Mouse (Mus musculus): Measurements from ENCODE around the gene Olfr1393. TPM values are rescaled to one million over a fixed set of nuclear protein-coding genes. Genes with fewer than 3 reads are reported as not detected.
"Not testable (repeated sequence)": the region's sequence is repeated elsewhere in the genome, so short reads cannot be mapped to it uniquely, and the experiment has no call there.

The Olfr1393 gene
- total RNA-seq, 2 experiments from 2014 or later = not detected

- ATAC-seq (replicated peaks; ENCODE audit: low FRiP score, poor library complexity, severe bottlenecking) = not testable (repeated sequence)
Observed at GRCm38 (mm10) chr11:49284982-49285381, 6.9 kb downstream of the Olfr1393 start, which contains the start of gene Olfr1392. TSS of gene Olfr1392 (plus strand) at chr11:49285282.

GRCm38 (mm10) chr11:49287251-49287650, 9.1 kb downstream of the Olfr1393 start:
- ATAC-seq (replicated peaks; ENCODE audit: low FRiP score, poor library complexity, severe bottlenecking) = no peak

- no peak for ATAC-seq (replicated peaks; ENCODE audit: low FRiP score, poor library complexity, severe bottlenecking)
Observed at GRCm38 (mm10) chr11:49292777-49293176, 14.7 kb downstream of the Olfr1393 start.

GRCm38 (mm10) chr11:49304441-49304840, 26.3 kb downstream of the Olfr1393 start, which contains the start of gene Olfr10:
TSS of gene Olfr10 (plus strand) at chr11:49304741.
- no peak for ATAC-seq (replicated peaks; ENCODE audit: low FRiP score, poor library complexity, severe bottlenecking)

- not testable (repeated sequence) for ATAC-seq (replicated peaks; ENCODE audit: low FRiP score, poor library complexity, severe bottlenecking)
Observed at GRCm38 (mm10) chr11:49308547-49308946, 30.4 kb downstream of the Olfr1393 start.

- ATAC-seq (replicated peaks; ENCODE audit: low FRiP score, poor library complexity, severe bottlenecking) = no peak
Observed at GRCm38 (mm10) chr11:49322442-49322841, 44.3 kb downstream of the Olfr1393 start, which contains the start of gene Olfr1391. TSS of gene Olfr1391 (plus strand) at chr11:49322742.

- ATAC-seq (replicated peaks; ENCODE audit: low FRiP score, poor library complexity, severe bottlenecking) = no peak
Observed at GRCm38 (mm10) chr11:49326726-49327125, 48.6 kb downstream of the Olfr1393 start.

GRCm38 (mm10) chr11:49329686-49330085, 51.6 kb downstream of the Olfr1393 start:
- ATAC-seq (replicated peaks; ENCODE audit: low FRiP score, poor library complexity, severe bottlenecking) = no peak

Other genes with a start within 250 kb of the Olfr1393 start
- 21.1 and 35.5 TPM in 2 replicates for gene 9930111J21Rik2, start 227.1 kb upstream of the Olfr1393 start, total RNA-seq (2015; ENCODE audit: low replicate concordance)
- 12.4 and 17.8 TPM in 2 replicates for gene 9930111J21Rik2, start 227.1 kb upstream of the Olfr1393 start, total RNA-seq (2017; ENCODE audit: low replicate concordance)
- 18.2 and 28.2 TPM in 2 replicates for gene Tgtp2, start 214.1 kb upstream of the Olfr1393 start, total RNA-seq (2015; ENCODE audit: low replicate concordance)
- gene Tgtp2, start 214.1 kb upstream of the Olfr1393 start, total RNA-seq (2017; ENCODE audit: low replicate concordance) = 28.4 and 51.8 TPM in 2 replicates
- gene Ifi47, start 201.7 kb upstream of the Olfr1393 start, total RNA-seq (2015; ENCODE audit: low replicate concordance) = 33.2 and 37.5 TPM in 2 replicates
- gene Ifi47, start 201.7 kb upstream of the Olfr1393 start, total RNA-seq (2017; ENCODE audit: low replicate concordance) = 15.9 and 29.4 TPM in 2 replicates
- gene Olfr1396, start 163.4 kb upstream of the Olfr1393 start, total RNA-seq (2015; ENCODE audit: low replicate concordance) = not detected in 2 replicates
- not detected in 2 replicates for gene Olfr1396, start 163.4 kb upstream of the Olfr1393 start, total RNA-seq (2017; ENCODE audit: low replicate concordance)
- gene Olfr1395, start 136.0 kb upstream of the Olfr1393 start, total RNA-seq (2015; ENCODE audit: low replicate concordance) = not detected in 2 replicates
- gene Olfr1395, start 136.0 kb upstream of the Olfr1393 start, total RNA-seq (2017; ENCODE audit: low replicate concordance) = not detected in 2 replicates
- not detected in 2 replicates for gene Olfr1394, start 123.9 kb upstream of the Olfr1393 start, total RNA-seq (2015; ENCODE audit: low replicate concordance)
- gene Olfr1394, start 123.9 kb upstream of the Olfr1393 start, total RNA-seq (2017; ENCODE audit: low replicate concordance) = not detected in 2 replicates
- gene Btnl9, start 91.1 kb upstream of the Olfr1393 start, total RNA-seq (2015; ENCODE audit: low replicate concordance) = 0.84 and 2.3 TPM in 2 replicates
- gene Btnl9, start 91.1 kb upstream of the Olfr1393 start, total RNA-seq (2017; ENCODE audit: low replicate concordance) = 3.1 and 5.7 TPM in 2 replicates
- 18.6 and 25.4 TPM in 2 replicates for gene Zfp62, start 75.0 kb upstream of the Olfr1393 start, total RNA-seq (2015; ENCODE audit: low replicate concordance)
- gene Zfp62, start 75.0 kb upstream of the Olfr1393 start, total RNA-seq (2017; ENCODE audit: low replicate concordance) = 14.8 and 28.9 TPM in 2 replicates
- 9.0 and 10.2 TPM in 2 replicates for gene Mgat1, start 34.1 kb upstream of the Olfr1393 start, total RNA-seq (2015; ENCODE audit: low replicate concordance)
- gene Mgat1, start 34.1 kb upstream of the Olfr1393 start, total RNA-seq (2017; ENCODE audit: low replicate concordance) = 11.4 and 17.0 TPM in 2 replicates
- gene Olfr1392, start 7.0 kb downstream of the Olfr1393 start, total RNA-seq (2015; ENCODE audit: low replicate concordance) = not detected in 2 replicates
- not detected in 2 replicates for gene Olfr1392, start 7.0 kb downstream of the Olfr1393 start, total RNA-seq (2017; ENCODE audit: low replicate concordance)
- gene Olfr10, start 26.4 kb downstream of the Olfr1393 start, total RNA-seq (2015; ENCODE audit: low replicate concordance) = not detected in 2 replicates
- not detected in 2 replicates for gene Olfr10, start 26.4 kb downstream of the Olfr1393 start, total RNA-seq (2017; ENCODE audit: low replicate concordance)
- gene Olfr1391, start 44.4 kb downstream of the Olfr1393 start, total RNA-seq (2015; ENCODE audit: low replicate concordance) = not detected in 2 replicates
- gene Olfr1391, start 44.4 kb downstream of the Olfr1393 start, total RNA-seq (2017; ENCODE audit: low replicate concordance) = 0.34 TPM in 1 of 2 replicates, not detected in the other
- not detected in 2 replicates for gene Olfr1390, start 56.9 kb downstream of the Olfr1393 start, total RNA-seq (2015; ENCODE audit: low replicate concordance)
- gene Olfr1390, start 56.9 kb downstream of the Olfr1393 start, total RNA-seq (2017; ENCODE audit: low replicate concordance) = 0.09 TPM in 1 of 2 replicates, not detected in the other
- gene Olfr1389, start 144.8 kb downstream of the Olfr1393 start, total RNA-seq (2015; ENCODE audit: low replicate concordance) = not detected in 2 replicates
- gene Olfr1389, start 144.8 kb downstream of the Olfr1393 start, total RNA-seq (2017; ENCODE audit: low replicate concordance) = not detected in 2 replicates
- 0.21 and 2.1 TPM in 2 replicates for gene Olfr1388, start 158.3 kb downstream of the Olfr1393 start, total RNA-seq (2015; ENCODE audit: low replicate concordance)
- 5.9 and 6.3 TPM in 2 replicates for gene Olfr1388, start 158.3 kb downstream of the Olfr1393 start, total RNA-seq (2017; ENCODE audit: low replicate concordance)
- not detected in 2 replicates for gene Olfr1387, start 177.0 kb downstream of the Olfr1393 start, total RNA-seq (2015; ENCODE audit: low replicate concordance)
- not detected in 2 replicates for gene Olfr1387, start 177.0 kb downstream of the Olfr1393 start, total RNA-seq (2017; ENCODE audit: low replicate concordance)
- not detected in 2 replicates for gene Olfr1386, start 186.7 kb downstream of the Olfr1393 start, total RNA-seq (2015; ENCODE audit: low replicate concordance)
- not detected in 2 replicates for gene Olfr1386, start 186.7 kb downstream of the Olfr1393 start, total RNA-seq (2017; ENCODE audit: low replicate concordance)
- gene Olfr1385, start 210.8 kb downstream of the Olfr1393 start, total RNA-seq (2015; ENCODE audit: low replicate concordance) = not detected in 2 replicates
- gene Olfr1385, start 210.8 kb downstream of the Olfr1393 start, total RNA-seq (2017; ENCODE audit: low replicate concordance) = not detected in 2 replicates
- not detected in 2 replicates for gene Olfr1384, start 228.4 kb downstream of the Olfr1393 start, total RNA-seq (2015; ENCODE audit: low replicate concordance)
- not detected in 2 replicates for gene Olfr1384, start 228.4 kb downstream of the Olfr1393 start, total RNA-seq (2017; ENCODE audit: low replicate concordance)
- not detected in 2 replicates for gene Olfr1383, start 241.3 kb downstream of the Olfr1393 start, total RNA-seq (2015; ENCODE audit: low replicate concordance)
- not detected in 2 replicates for gene Olfr1383, start 241.3 kb downstream of the Olfr1393 start, total RNA-seq (2017; ENCODE audit: low replicate concordance)
- gene Olfr1382, start 249.9 kb downstream of the Olfr1393 start, total RNA-seq (2015; ENCODE audit: low replicate concordance) = not detected in 2 replicates
- gene Olfr1382, start 249.9 kb downstream of the Olfr1393 start, total RNA-seq (2017; ENCODE audit: low replicate concordance) = not detected in 2 replicates

Measured in erythroblast, adult 5-6 weeks (primary cell).